Mouse (Mus musculus) embryonic facial prominence, embryonic 12.5 days (tissue): Measurements from ENCODE around the gene Smim10l2a. TPM values are rescaled to one million over a fixed set of nuclear protein-coding genes. Genes with fewer than 3 reads are reported as not detected.

ENCODE experiments used
- ATAC-seq: fragments of 200-750 bp; cut with Nextera tagmentation; 2 replicates; pipeline ENCODE4 v1.8.0; 2017; ENCODE audit not compliant: insufficient number of reproducible peaks, insufficient read depth, low FRiP score, low TSS enrichment
- H3K27ac ChIP-seq: fragments of 300-500 bp; sonication (generic); 2 replicates; pipeline ENCODE4 v1.5.1; 2016; ENCODE audit warnings: mild to moderate bottlenecking
- H3K27me3 ChIP-seq: fragments of 300-500 bp; sonication (generic); 2 replicates; pipeline ENCODE4 v1.6.1; 2016; ENCODE audit warnings: mild to moderate bottlenecking, moderate library complexity
- H3K36me3 ChIP-seq: fragments of 300-500 bp; sonication (generic); 2 replicates; pipeline ENCODE4 v1.6.1; 2016; ENCODE audit warnings: mild to moderate bottlenecking
- H3K4me1 ChIP-seq: fragments of 300-500 bp; sonication (generic); 2 replicates; pipeline ENCODE4 v1.6.1; 2016
- H3K4me2 ChIP-seq: fragments of 300-500 bp; sonication (generic); replicated peaks from 2 replicates; pipeline ENCODE4 v1.6.1; 2016; ENCODE audit warnings: mild to moderate bottlenecking, moderate library complexity
- H3K4me3 ChIP-seq: fragments of 300-500 bp; sonication (generic); 2 replicates; pipeline ENCODE4 v1.5.1; 2016; ENCODE audit warnings: mild to moderate bottlenecking
- H3K9ac ChIP-seq: fragments of 300-500 bp; sonication (generic); 2 replicates; pipeline ENCODE4 v1.6.1; 2016; ENCODE audit warnings: mild to moderate bottlenecking, moderate library complexity
- H3K9me3 ChIP-seq: fragments of 300-500 bp; sonication (generic); 2 replicates; pipeline ENCODE4 v1.6.1; 2016; ENCODE audit warnings: mild to moderate bottlenecking, moderate library complexity
- WGBS: fragments of 180-500 bp; shearing (Covaris S2); methylation state at CpG from one replicate; pipeline ENCODE4 v1.1.7; 2016; 5-methylcytosine and 5-hydroxymethylcytosine counted together
- polyA plus RNA-seq: library from polyadenylated mRNA; unstranded; fragments of >200 nt; fragmentation: Nextera tagmentation; extraction: Ambion mirVana; gene quantifications from 2 replicates; pipeline ENCODE4 v1.2.1, GENCODE M21; 2016

Gene Smim10l2a
- polyA plus RNA-seq, 1 experiment from 2014 or later, result 9.0 TPM

DNA sequence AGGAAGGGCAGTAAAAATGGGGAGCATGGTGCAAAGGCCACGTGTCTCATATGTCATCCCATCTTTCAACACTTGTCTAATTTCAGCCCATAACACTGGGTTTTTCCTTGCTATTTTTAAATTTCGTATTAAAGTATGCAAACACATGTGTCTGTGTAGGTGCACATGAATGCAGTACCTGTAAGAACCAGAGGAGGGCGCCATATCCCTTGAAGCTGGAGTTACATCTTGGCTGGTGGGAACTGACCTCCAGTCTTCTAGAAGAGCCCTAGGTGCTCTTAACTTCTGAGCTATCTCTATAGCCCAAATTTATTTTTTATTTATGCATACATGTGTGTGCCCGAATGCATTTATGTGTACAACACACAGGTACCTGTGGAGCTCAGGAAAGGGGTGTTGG, 43.2 kb downstream of the Smim10l2a start:
- Histone ChIP-seq H3K36me3 (no peaks in the 10 kb centered on the region), H3K4me3 (no peak overlapping the region), H3K27me3 (no peaks in the 10 kb centered on the region), H3K9me3 (no peaks in the 10 kb centered on the region), H3K9ac (no peak overlapping the region), H3K27ac (no peak overlapping the region), H3K4me1 (no peaks in the 10 kb centered on the region), H3K4me2 (no peak overlapping the region)
- no peak for ATAC-seq
- WGBS, result 71% methylated on average over 4 of the region's 4 CpGs

Other genes with a start within 250 kb of the Smim10l2a start
- 1.2 TPM in 2 replicates for gene 3830403N18Rik, start 238.0 kb upstream of the Smim10l2a start, polyA plus RNA-seq
- not detected in 2 replicates for gene Gm773, start 161.7 kb upstream of the Smim10l2a start, polyA plus RNA-seq
- 7.9 and 8.8 TPM in 2 replicates for gene Zfp449, start 28.2 kb upstream of the Smim10l2a start, polyA plus RNA-seq
- gene Gm2174, start 73.4 kb downstream of the Smim10l2a start, polyA plus RNA-seq, result 0.61 TPM in 1 of 2 replicates, not detected in the other
- 24.3 and 26.5 TPM in 2 replicates for gene Ints6l, start 80.3 kb downstream of the Smim10l2a start, polyA plus RNA-seq
- not detected in 2 replicates for gene Gm10477, start 150.2 kb downstream of the Smim10l2a start, polyA plus RNA-seq
- gene Gm648, start 175.0 kb downstream of the Smim10l2a start, polyA plus RNA-seq, result not detected in 2 replicates
- gene Mmgt1, start 223.5 kb downstream of the Smim10l2a start, polyA plus RNA-seq, result 28.1 and 29.0 TPM in 2 replicates
- 17.7 and 18.0 TPM in 2 replicates for gene Slc9a6, start 235.2 kb downstream of the Smim10l2a start, polyA plus RNA-seq